Mouse (Mus musculus) stomach, embryonic 14.5 days (tissue): ENCODE measurements around the gene Haspin. TPM values are rescaled to one million over a fixed set of nuclear protein-coding genes. Genes with fewer than 3 reads are reported as not detected.

Experiments used
- ATAC-seq: fragments of 200-750 bp; cut with Nextera tagmentation; 2 replicates; pipeline ENCODE4 v1.8.0; 2017; ENCODE audit warnings: low read depth, moderate TSS enrichment; ENCODE audit not compliant: insufficient number of reproducible peaks, insufficient read depth, low FRiP score
- H3K27ac ChIP-seq: fragments of 300-500 bp; sonication (generic); 2 replicates; pipeline ENCODE4 v1.5.1; 2014; ENCODE audit warnings: mild to moderate bottlenecking, low read length, moderate library complexity, mixed read lengths
- H3K27me3 ChIP-seq: fragments of 300-500 bp; sonication (generic); 2 replicates; pipeline ENCODE4 v1.6.1; 2014; ENCODE audit warnings: low read length, control low read depth, mixed read lengths; ENCODE audit not compliant: control insufficient read depth, insufficient read depth
- H3K36me3 ChIP-seq: fragments of 300-500 bp; sonication (generic); 2 replicates; pipeline ENCODE4 v1.6.1; 2014; ENCODE audit warnings: mild to moderate bottlenecking, control low read depth, low read length, moderate library complexity, mixed read lengths; ENCODE audit not compliant: control insufficient read depth, insufficient read depth
- H3K4me1 ChIP-seq: fragments of 300-500 bp; sonication (generic); 2 replicates; pipeline ENCODE4 v1.6.1; 2014; ENCODE audit warnings: low read length, control low read depth, mixed read lengths; ENCODE audit not compliant: control insufficient read depth, insufficient read depth
- H3K4me2 ChIP-seq: fragments of 300-500 bp; sonication (generic); replicated peaks from 2 replicates; pipeline ENCODE4 v1.6.1; 2014; ENCODE audit warnings: low read depth, low read length, control low read depth
- H3K4me3 ChIP-seq: fragments of 300-500 bp; sonication (generic); 2 replicates; pipeline ENCODE4 v1.5.1; 2014; ENCODE audit warnings: low read depth, low read length, control low read depth
- H3K9ac ChIP-seq: fragments of 300-500 bp; sonication (generic); replicated peaks from 2 replicates; pipeline ENCODE4 v1.6.1; 2014; ENCODE audit warnings: low read depth, mild to moderate bottlenecking, control low read depth, low read length, moderate library complexity, mixed read lengths
- H3K9me3 ChIP-seq: fragments of 300-500 bp; sonication (generic); 2 replicates; pipeline ENCODE4 v1.6.1; 2016; ENCODE audit warnings: low read depth, low read length, control low read depth; ENCODE audit not compliant: control insufficient read depth
- WGBS: fragments of 180-500 bp; shearing (Covaris S2); extraction: QIAGEN DNeasy Blood & Tissue Kit; methylation state at CpG from one replicate; pipeline ENCODE4 v1.1.7; 2014; 5-methylcytosine and 5-hydroxymethylcytosine counted together
- polyA plus RNA-seq: library from polyadenylated mRNA; unstranded; fragments of >200 nt; fragmentation: Nextera tagmentation; extraction: Ambion mirVana; gene quantifications from 2 replicates; pipeline ENCODE4 v1.2.1, GENCODE M21; 2014

Gene Haspin
- polyA plus RNA-seq, 1 experiment from 2014 or later, result 14.2 TPM

- peak within 1 kb of the TSS; percentile 37 for H3K4me3 ChIP-seq
- no peaks in the 10 kb centered on the region for H3K9me3 ChIP-seq
- H3K4me1 ChIP-seq, result no peaks in the 10 kb centered on the region
- 3% methylated on average over 43 of the region's 49 CpGs for WGBS
- H3K27me3 ChIP-seq, result 0 out of 2 replicates have a peak, but pooled peaks cover 8% of the 10 kb centered on the region
- H3K36me3 ChIP-seq, result no peaks in the 10 kb centered on the region
- H3K4me2 ChIP-seq, result peak within 1 kb of the TSS; percentile 84
- H3K27ac ChIP-seq, result no peak within 1 kb of the TSS
- peak; percentile 24; the same call in 1 of the 2 replicates for ATAC-seq
- H3K9ac ChIP-seq, result 0 out of 2 replicates have a peak within 1 kb of the TSS, but pooled peaks have one; percentile 19
Measured at GRCm38 (mm10) chr11:73159957-73160810, 22.1 kb upstream of the Haspin start, which contains the start of gene P2rx5. TSS of gene P2rx5 (plus strand) at chr11:73160421.

- ATAC-seq, result no peak
- H3K4me1 ChIP-seq, result no peaks in the 10 kb centered on the region
- H3K9ac ChIP-seq, result no peak overlapping the region
Measured at GRCm38 (mm10) chr11:73155071-73155470, 17.0 kb upstream of the Haspin start.

GRCm38 (mm10) chr11:73148209-73148608 is 10.1 kb upstream of the Haspin start:
- no peaks in the 10 kb centered on the region for H3K36me3 ChIP-seq
- no peak overlapping the region for H3K27ac ChIP-seq
- no peak overlapping the region for H3K4me3 ChIP-seq
- ATAC-seq, result no peak
- H3K9ac ChIP-seq, result no peak overlapping the region
- no peaks in the 10 kb centered on the region for H3K27me3 ChIP-seq
- H3K4me2 ChIP-seq, result no peak overlapping the region
- no peaks in the 10 kb centered on the region for H3K9me3 ChIP-seq
- WGBS, result 85% methylated on average over 9 of the region's 9 CpGs
- H3K4me1 ChIP-seq, result no peaks in the 10 kb centered on the region

More at GRCm38 (mm10) chr11:73155071-73155470, 17.0 kb upstream of the Haspin start:
- H3K27me3 ChIP-seq, result 0 out of 2 replicates have a peak, but pooled peaks cover 6% of the 10 kb centered on the region
- H3K36me3 ChIP-seq, result no peaks in the 10 kb centered on the region
- 71% methylated on average over 6 of the region's 6 CpGs for WGBS
- H3K27ac ChIP-seq, result no peak overlapping the region
- no peak overlapping the region for H3K4me3 ChIP-seq
- no peak overlapping the region for H3K4me2 ChIP-seq
- no peaks in the 10 kb centered on the region for H3K9me3 ChIP-seq

GRCm38 (mm10) chr11:73146975-73147365 is 8.9 kb upstream of the Haspin start:
- Histone ChIP-seq H3K27ac (no peak overlapping the region), H3K4me1 (no peaks in the 10 kb centered on the region), H3K9ac (no peak overlapping the region), H3K4me3 (no peak overlapping the region), H3K4me2 (no peak overlapping the region), H3K27me3 (no peaks in the 10 kb centered on the region), H3K36me3 (no peaks in the 10 kb centered on the region), H3K9me3 (no peaks in the 10 kb centered on the region)
- no peak for ATAC-seq
- WGBS, result 67% methylated on average over 7 of the region's 7 CpGs

GRCm38 (mm10) chr11:73146026-73146974 is 8.2 kb upstream of the Haspin start:
- no peaks in the 10 kb centered on the region for H3K4me1 ChIP-seq
- H3K4me3 ChIP-seq, result no peak overlapping the region
- no peaks in the 10 kb centered on the region for H3K27me3 ChIP-seq
- WGBS, result 59% methylated on average over 11 of the region's 11 CpGs
- ATAC-seq, result no peak
- H3K9me3 ChIP-seq, result no peaks in the 10 kb centered on the region
- no peak overlapping the region for H3K27ac ChIP-seq
- H3K4me2 ChIP-seq, result no peak overlapping the region
- H3K36me3 ChIP-seq, result no peaks in the 10 kb centered on the region
- no peak overlapping the region for H3K9ac ChIP-seq

GRCm38 (mm10) chr11:73144261-73144681 is 6.2 kb upstream of the Haspin start:
- H3K9ac ChIP-seq, result no peak overlapping the region
- no peaks in the 10 kb centered on the region for H3K27me3 ChIP-seq
- 79% methylated on average over 1 of the region's 1 CpGs for WGBS
- no peaks in the 10 kb centered on the region for H3K36me3 ChIP-seq
- H3K4me3 ChIP-seq, result no peak overlapping the region
- no peak for ATAC-seq
- H3K9me3 ChIP-seq, result no peaks in the 10 kb centered on the region
- H3K27ac ChIP-seq, result no peak overlapping the region
- no peak overlapping the region for H3K4me2 ChIP-seq
- H3K4me1 ChIP-seq, result no peaks in the 10 kb centered on the region

- H3K4me3 ChIP-seq, result peak overlapping the region; percentile 96
- H3K4me1 ChIP-seq, result peaks cover 22% of the 10 kb centered on the region
- ATAC-seq, result no peak
- peaks cover 4% of the 10 kb centered on the region; the same call in 1 of the 2 replicates for H3K36me3 ChIP-seq
- 25% methylated on average over 11 of the region's 11 CpGs for WGBS
- peak overlapping the region; percentile 77; the same call in 1 of the 2 replicates for H3K9ac ChIP-seq
- H3K27ac ChIP-seq, result no peak overlapping the region
- no peaks in the 10 kb centered on the region for H3K27me3 ChIP-seq
- no peaks in the 10 kb centered on the region for H3K9me3 ChIP-seq
- peak overlapping the region; percentile 72 for H3K4me2 ChIP-seq
Measured at GRCm38 (mm10) chr11:73137116-73137515, 978 bp downstream of the Haspin start.

GRCm38 (mm10) chr11:73136587-73136986 is 1.5 kb downstream of the Haspin start:
- ATAC-seq, result no peak
- H3K4me1 ChIP-seq, result peaks cover 22% of the 10 kb centered on the region
- H3K27me3 ChIP-seq, result no peaks in the 10 kb centered on the region
- H3K9ac ChIP-seq, result peak overlapping the region; percentile 77; the same call in 1 of the 2 replicates
- H3K36me3 ChIP-seq, result peaks cover 4% of the 10 kb centered on the region; the same call in 1 of the 2 replicates
- H3K4me3 ChIP-seq, result peak overlapping the region; percentile 96
- H3K4me2 ChIP-seq, result peak overlapping the region; percentile 72
- 75% methylated on average over 6 of the region's 6 CpGs for WGBS
- H3K27ac ChIP-seq, result no peak overlapping the region
- H3K9me3 ChIP-seq, result no peaks in the 10 kb centered on the region
